Comparison of ENCODE assay signal across 20 mouse cellular contexts in genomic region chr13:49218651-49219050, GRCm38 (mm10).
"Had no signal": no experiment of that assay in that cellular context is flagged by ENCODE, and none has a peak within 500 bp of the region (broad histone marks: within the 10 kb centered on the region; RNA-seq: fewer than 3 reads in every experiment).

No protein-coding gene starts in this region.

- H3K9ac ChIP-seq: limb, embryonic 13.5 days; liver, embryonic 12.5 days; liver, embryonic 15.5 days; lung, embryonic 15.5 days; midbrain, embryonic 13.5 days; neural tube, embryonic 13.5 days had no signal

- H3K4me2 ChIP-seq: limb, embryonic 13.5 days; liver, embryonic 12.5 days; liver, embryonic 15.5 days; lung, embryonic 15.5 days; midbrain, embryonic 13.5 days; neural tube, embryonic 13.5 days had no signal

- H3K27ac ChIP-seq: limb, embryonic 10.5 days; limb, embryonic 13.5 days; liver, embryonic 12.5 days; liver, embryonic 15.5 days; lung, embryonic 15.5 days; midbrain, embryonic 13.5 days; neural tube, embryonic 13.5 days had no signal

- H3K9me3 ChIP-seq: limb, embryonic 10.5 days; limb, embryonic 13.5 days; liver, embryonic 12.5 days; liver, embryonic 15.5 days; lung, embryonic 15.5 days; midbrain, embryonic 13.5 days; neural tube, embryonic 13.5 days had no signal

- ATAC-seq: liver, embryonic 12.5 days; midbrain, embryonic 13.5 days; midbrain, embryonic 16.5 days had no signal

- H3K4me3 ChIP-seq: limb, embryonic 10.5 days; limb, embryonic 13.5 days; liver, embryonic 12.5 days; liver, embryonic 15.5 days; lung, embryonic 15.5 days; midbrain, embryonic 13.5 days; myocyte; neural tube, embryonic 13.5 days had no signal

- DNase-seq: kidney, adult 11 months; kidney, adult 8-10 months; kidney, postnatal 14 days; kidney, postnatal 4 days; layer of hippocampus, adult 9-11 months; liver; lung, adult 18-20 months; lung, postnatal 10 days; lung, postnatal 4 days; thymus, adult 18-20 months; thymus, postnatal 36 days had no signal

- H3K36me3 ChIP-seq: limb, embryonic 10.5 days; limb, embryonic 13.5 days; liver, embryonic 12.5 days; liver, embryonic 15.5 days; lung, embryonic 15.5 days; midbrain, embryonic 13.5 days; neural tube, embryonic 13.5 days had no signal

- H3K27me3 ChIP-seq: limb, embryonic 13.5 days; lung, embryonic 15.5 days had no signal
